Mouse (Mus musculus) adrenal gland, postnatal 14 days (tissue): ENCODE measurements around the gene Myo1e. TPM values are rescaled to one million over a fixed set of nuclear protein-coding genes. Genes with fewer than 3 reads are reported as not detected.
A peak's percentile ranks its signal among the peaks of the same experiment; 100 is the strongest.

Experiments used
- DNase-seq: peaks from one replicate; pipeline ENCODE4 v3.0.0; 2021; ENCODE audit warnings: mixed read lengths
- total RNA-seq: library from RNA; stranded (reverse); gene quantifications from 2 replicates; pipeline ENCODE4 v1.2.3, GENCODE M21; 2021

The Myo1e gene
- total RNA-seq, 1 experiment from 2014 or later: 21.3 TPM

- DNase-seq: no peak
These were observed 157.6 kb downstream of the Myo1e start for GRCm38 (mm10) chr9:70364741-70365140.

- DNase-seq: no peak
These were observed 158.8 kb downstream of the Myo1e start for GRCm38 (mm10) chr9:70365915-70366314.

- DNase-seq: no peak
These were observed 159.7 kb downstream of the Myo1e start for GRCm38 (mm10) chr9:70366898-70367297.

- DNase-seq: no peak
These were observed 164.5 kb downstream of the Myo1e start for GRCm38 (mm10) chr9:70371638-70372037.

GRCm38 (mm10) chr9:70379502-70380467 lies 172.6 kb downstream of the Myo1e start:
- no peak for DNase-seq

- DNase-seq: no peak
These were observed 174.9 kb downstream of the Myo1e start for GRCm38 (mm10) chr9:70382091-70382490.

- peak; percentile 11 for DNase-seq
These were observed 176.6 kb downstream of the Myo1e start for GRCm38 (mm10) chr9:70383750-70384149.

- DNase-seq: no peak
These were observed 177.3 kb downstream of the Myo1e start for GRCm38 (mm10) chr9:70384494-70384893.

- no peak for DNase-seq
These were observed 178.0 kb downstream of the Myo1e start for GRCm38 (mm10) chr9:70384958-70385728.

GRCm38 (mm10) chr9:70387410-70388119 lies 180.4 kb downstream of the Myo1e start:
- DNase-seq: no peak

- DNase-seq: no peak
These were observed 182.4 kb downstream of the Myo1e start for GRCm38 (mm10) chr9:70389548-70389947.

- no peak for DNase-seq
These were observed 183.9 kb downstream of the Myo1e start for GRCm38 (mm10) chr9:70391042-70391441.

GRCm38 (mm10) chr9:70391660-70392562 lies 184.8 kb downstream of the Myo1e start:
- DNase-seq: no peak

- DNase-seq: peak; percentile 65
These were observed 185.4 kb downstream of the Myo1e start for GRCm38 (mm10) chr9:70392563-70392907.

- DNase-seq: no peak
These were observed 188.5 kb downstream of the Myo1e start for GRCm38 (mm10) chr9:70395617-70396016.

GRCm38 (mm10) chr9:70396083-70396482 lies 188.9 kb downstream of the Myo1e start:
- DNase-seq: peak; percentile 10

- DNase-seq: no peak
These were observed 194.9 kb downstream of the Myo1e start for GRCm38 (mm10) chr9:70401937-70402539.

- DNase-seq: peak; percentile 35
These were observed 199.4 kb downstream of the Myo1e start for GRCm38 (mm10) chr9:70406596-70406995.

- DNase-seq: peak; percentile 30
These were observed 201.6 kb downstream of the Myo1e start for GRCm38 (mm10) chr9:70408791-70409190.

- no peak for DNase-seq
These were observed 202.6 kb downstream of the Myo1e start for GRCm38 (mm10) chr9:70409743-70410142.

GRCm38 (mm10) chr9:70410668-70411067 lies 203.5 kb downstream of the Myo1e start:
- no peak for DNase-seq
